Mouse (Mus musculus): ENCODE data around the gene Fam19a4. TPM values are rescaled to one million over a fixed set of nuclear protein-coding genes. Genes with fewer than 3 reads are reported as not detected.
"Not testable (repeated sequence)": the region's sequence is repeated elsewhere in the genome, so short reads cannot be mapped to it uniquely, and the experiment has no call there.

Fam19a4 gene
- polyA plus RNA-seq, 1 experiment = not detected

DNA sequence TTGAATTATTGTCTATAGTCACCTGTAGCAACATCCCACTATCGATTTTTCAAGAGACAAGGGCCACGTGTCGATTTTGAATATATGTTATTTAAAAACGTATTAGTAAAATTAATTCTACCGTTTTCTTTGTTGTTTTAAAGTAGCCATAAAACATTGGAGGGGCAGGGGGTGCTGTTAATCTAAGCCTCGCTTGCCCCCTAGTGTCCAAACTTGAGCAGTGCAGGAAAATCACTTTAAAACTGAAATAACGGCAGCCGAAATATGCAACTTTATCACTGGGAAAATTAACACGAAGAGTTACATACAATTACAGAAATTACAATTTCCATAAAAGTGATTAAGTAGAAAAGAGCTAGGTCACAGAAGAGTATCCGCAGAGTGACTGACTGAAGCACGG is 55.2 kb downstream of the Fam19a4 start:
- TF ChIP-seq CTCF (IDR thresholded peaks at IDR 0.05; ENCODE audit: insufficient read depth, low read depth, low read length) = no peak
- no peak for TF ChIP-seq POLR2A (IDR thresholded peaks at IDR 0.05; ENCODE audit: insufficient read depth, low read depth, low read length)

DNA sequence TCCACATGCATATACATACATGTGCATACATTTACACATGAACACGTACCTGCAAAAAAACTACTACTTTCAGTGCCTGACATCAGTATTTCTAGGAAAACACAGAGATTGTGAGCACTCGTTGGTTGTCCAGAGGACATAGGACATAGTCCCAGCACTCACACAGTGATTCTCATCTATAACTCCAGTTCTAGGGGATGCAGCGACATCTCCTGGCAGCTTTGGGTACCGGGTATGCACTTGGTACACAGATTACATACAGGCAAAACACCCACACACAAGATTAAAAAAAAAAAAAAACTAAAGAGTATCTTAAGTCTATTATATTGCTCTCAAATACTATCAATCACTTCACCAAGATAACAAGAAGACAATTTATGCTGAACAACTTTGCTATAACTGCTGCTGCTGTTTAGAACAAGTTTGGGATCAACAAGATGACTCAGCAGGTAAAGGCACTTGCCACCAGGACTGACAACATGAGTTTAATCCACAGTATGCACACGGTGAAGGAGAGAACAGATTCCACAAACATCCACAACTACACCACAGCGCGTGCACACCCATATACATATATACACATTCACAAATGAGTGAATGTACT is 64.6 kb downstream of the Fam19a4 start:
- Histone ChIP-seq H3K27ac (ENCODE audit: insufficient read depth, low read depth, low read length) (no peak overlapping the region), H3K4me1 (ENCODE audit: control insufficient read depth, insufficient read depth, low read length) (no peaks in the 10 kb centered on the region), H3K4me3 (ENCODE audit: insufficient read depth, low read depth, low read length) (no peak overlapping the region)
- whole genome bisulfite sequencing = 94% methylated on average over 7 of the region's 7 CpGs
- TF ChIP-seq POLR2A (IDR thresholded peaks at IDR 0.05; ENCODE audit: insufficient read depth, low read depth, low read length) = no peak
- TF ChIP-seq CTCF (IDR thresholded peaks at IDR 0.05; ENCODE audit: insufficient read depth, low read depth, low read length) = no peak

More for the DNA sequence above, 55.2 kb downstream of the Fam19a4 start:
- H3K4me3 ChIP-seq (ENCODE audit: insufficient read depth, low read depth, low read length) = no peak overlapping the region
- WGBS = 13% methylated on average over 11 of the region's 11 CpGs
- H3K4me1 ChIP-seq (ENCODE audit: control insufficient read depth, insufficient read depth, low read length) = no peaks in the 10 kb centered on the region
- no peak overlapping the region for H3K27ac ChIP-seq (ENCODE audit: insufficient read depth, low read depth, low read length)

DNA sequence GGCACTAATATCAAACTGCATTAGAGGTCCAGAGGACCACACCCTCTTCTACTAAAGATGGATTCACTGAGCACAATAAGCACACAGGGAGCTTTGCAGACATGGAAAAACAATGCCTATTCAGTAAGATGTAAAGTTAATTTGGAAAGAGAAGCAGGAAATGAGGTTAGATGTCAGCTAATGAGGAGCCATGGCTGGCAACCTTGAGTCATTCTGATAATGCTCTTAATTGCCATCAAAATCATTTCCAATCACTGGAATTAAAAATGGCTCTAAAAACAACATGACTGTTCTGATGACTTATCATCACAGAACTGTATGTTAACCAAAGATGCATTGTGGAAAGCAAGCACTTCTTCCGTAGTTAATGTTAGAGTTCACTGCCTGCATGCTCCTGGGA is 68.5 kb downstream of the Fam19a4 start:
- H3K27ac ChIP-seq (ENCODE audit: insufficient read depth, low read depth, low read length) = no peak overlapping the region
- TF ChIP-seq POLR2A (IDR thresholded peaks at IDR 0.05; ENCODE audit: insufficient read depth, low read depth, low read length) = no peak
- TF ChIP-seq CTCF (IDR thresholded peaks at IDR 0.05; ENCODE audit: insufficient read depth, low read depth, low read length) = no peak
- 89% methylated on average over 1 of the region's 1 CpGs for WGBS
- no peak overlapping the region for H3K4me3 ChIP-seq (ENCODE audit: insufficient read depth, low read depth, low read length)
- no peaks in the 10 kb centered on the region for H3K4me1 ChIP-seq (ENCODE audit: control insufficient read depth, insufficient read depth, low read length)

DNA sequence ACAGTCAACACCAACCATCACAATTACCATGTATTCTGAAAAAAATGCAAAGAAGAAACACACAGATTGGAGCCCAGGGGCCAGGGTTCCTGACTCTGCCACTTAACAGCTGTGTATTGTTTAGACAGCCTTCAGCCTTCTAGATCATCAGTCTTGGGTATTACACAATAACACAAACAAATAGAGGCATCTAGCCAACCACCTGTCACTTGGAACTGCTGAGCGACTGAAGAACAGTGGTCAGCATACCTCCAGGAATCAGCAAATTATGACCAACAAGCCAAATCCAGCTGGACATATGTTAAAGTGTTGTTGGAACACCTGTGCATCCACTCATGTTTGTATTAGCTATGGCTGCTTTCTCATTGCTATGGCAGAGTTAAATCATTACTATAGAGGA is 82.7 kb downstream of the Fam19a4 start:
- TF ChIP-seq CTCF (IDR thresholded peaks at IDR 0.05; ENCODE audit: insufficient read depth, low read depth, low read length) (no peak), POLR2A (IDR thresholded peaks at IDR 0.05; ENCODE audit: insufficient read depth, low read depth, low read length) (no peak)
- H3K27ac ChIP-seq (ENCODE audit: insufficient read depth, low read depth, low read length) = no peak overlapping the region
- H3K4me3 ChIP-seq (ENCODE audit: insufficient read depth, low read depth, low read length) = no peak overlapping the region
- WGBS = 88% methylated on average over 1 of the region's 1 CpGs
- H3K4me1 ChIP-seq (ENCODE audit: control insufficient read depth, insufficient read depth, low read length) = no peaks in the 10 kb centered on the region

DNA sequence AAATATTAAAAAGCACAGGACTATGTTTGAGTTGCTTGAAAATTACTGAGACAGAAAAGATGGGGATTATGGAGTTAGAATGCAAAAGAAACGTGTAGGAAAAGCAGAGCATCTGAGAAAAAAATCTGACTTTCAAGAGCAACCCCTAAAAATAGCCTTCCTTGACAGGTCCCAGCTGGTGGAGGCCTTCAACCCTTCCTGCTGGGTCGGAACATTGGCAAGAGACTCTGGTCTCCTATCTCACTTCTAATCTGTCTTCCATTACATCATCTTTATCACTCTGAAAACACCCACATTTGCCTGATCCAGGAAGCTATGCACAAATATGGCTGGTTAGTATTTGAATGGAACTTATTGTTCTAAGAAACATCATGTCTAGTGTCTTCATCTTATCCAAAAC is 115.4 kb downstream of the Fam19a4 start:
- no peaks in the 10 kb centered on the region for H3K4me1 ChIP-seq (ENCODE audit: control insufficient read depth, insufficient read depth, low read length)
- no peak overlapping the region for H3K4me3 ChIP-seq (ENCODE audit: insufficient read depth, low read depth, low read length)
- 75% methylated on average over 2 of the region's 2 CpGs for WGBS
- no peak overlapping the region for H3K27ac ChIP-seq (ENCODE audit: insufficient read depth, low read depth, low read length)
- no peak for TF ChIP-seq CTCF (IDR thresholded peaks at IDR 0.05; ENCODE audit: insufficient read depth, low read depth, low read length)
- TF ChIP-seq POLR2A (IDR thresholded peaks at IDR 0.05; ENCODE audit: insufficient read depth, low read depth, low read length) = no peak

DNA sequence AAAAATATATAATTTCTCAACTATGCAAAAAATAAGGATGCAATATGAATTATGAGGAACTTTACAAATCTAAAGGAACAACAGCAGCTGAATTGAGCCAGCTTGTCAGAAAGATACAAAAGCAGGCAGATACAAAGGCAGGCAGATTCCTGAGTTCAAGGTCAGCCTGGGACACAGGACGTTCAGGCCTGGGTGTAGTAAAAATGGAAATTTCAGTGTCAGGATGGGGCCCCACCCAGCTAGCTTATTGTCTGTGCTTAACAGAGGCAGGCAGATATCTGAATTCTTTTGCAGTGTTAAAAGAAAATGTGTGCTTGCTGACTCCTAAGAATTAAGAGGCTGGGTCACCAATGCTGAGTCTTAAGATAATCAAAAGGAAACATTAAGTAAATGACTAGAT is 124.4 kb downstream of the Fam19a4 start:
- 88% methylated on average over 1 of the region's 1 CpGs for WGBS
- Histone ChIP-seq H3K4me3 (ENCODE audit: insufficient read depth, low read depth, low read length) (no peak overlapping the region), H3K4me1 (ENCODE audit: control insufficient read depth, insufficient read depth, low read length) (no peaks in the 10 kb centered on the region), H3K27ac (ENCODE audit: insufficient read depth, low read depth, low read length) (no peak overlapping the region)
- TF ChIP-seq POLR2A (IDR thresholded peaks at IDR 0.05; ENCODE audit: insufficient read depth, low read depth, low read length) = no peak
- no peak for TF ChIP-seq CTCF (IDR thresholded peaks at IDR 0.05; ENCODE audit: insufficient read depth, low read depth, low read length)

DNA sequence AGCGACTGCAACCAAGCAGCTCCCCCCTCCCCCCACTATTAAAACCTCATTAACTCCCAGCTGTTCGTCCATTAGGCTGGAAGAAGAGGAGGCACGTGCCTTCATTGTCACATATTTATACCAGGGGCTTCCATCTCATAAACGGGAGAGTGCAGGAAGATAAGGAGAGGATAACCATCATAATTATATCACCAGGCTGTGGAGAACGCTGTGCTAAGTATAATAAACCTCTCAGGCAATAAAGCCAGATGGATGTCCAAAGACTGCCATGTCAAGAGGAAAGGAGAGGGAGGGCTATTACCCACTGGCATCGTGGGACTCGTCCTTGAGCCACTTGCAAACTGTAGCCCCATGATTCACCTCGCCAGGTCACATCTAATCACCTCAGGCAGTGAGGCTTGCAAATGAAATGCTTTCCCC is 151.1 kb downstream of the Fam19a4 start:
- no peak overlapping the region for H3K4me3 ChIP-seq (ENCODE audit: insufficient read depth, low read depth, low read length)
- WGBS = 48% methylated on average over 8 of the region's 8 CpGs
- H3K4me1 ChIP-seq (ENCODE audit: control insufficient read depth, insufficient read depth, low read length) = no peaks in the 10 kb centered on the region
- no peak overlapping the region for H3K27ac ChIP-seq (ENCODE audit: insufficient read depth, low read depth, low read length)
- no peak for TF ChIP-seq CTCF (IDR thresholded peaks at IDR 0.05; ENCODE audit: insufficient read depth, low read depth, low read length)
- no peak for TF ChIP-seq POLR2A (IDR thresholded peaks at IDR 0.05; ENCODE audit: insufficient read depth, low read depth, low read length)

DNA sequence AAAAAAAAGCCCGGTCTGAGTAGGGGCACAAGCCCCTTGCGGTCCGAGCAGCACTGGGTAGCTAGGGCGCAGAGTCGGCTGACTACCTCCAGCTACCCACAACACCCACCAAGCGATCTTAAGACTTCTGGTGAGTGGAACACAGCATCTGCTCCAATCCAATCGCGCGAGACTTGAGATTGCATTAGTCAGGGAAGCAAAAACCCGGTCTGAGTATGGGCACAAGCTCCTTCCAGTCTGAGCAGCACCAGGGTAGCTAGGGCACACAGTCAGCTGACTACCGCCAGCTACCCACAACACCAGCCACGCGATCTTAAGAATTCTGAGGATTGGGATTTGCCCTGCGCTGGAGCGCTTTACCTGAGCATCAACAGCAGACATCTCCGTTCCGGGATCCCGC is 183.1 kb downstream of the Fam19a4 start:
- 95% methylated on average over 18 of the region's 18 CpGs for WGBS
- H3K27ac ChIP-seq (ENCODE audit: insufficient read depth, low read depth, low read length); H3K4me3 ChIP-seq (ENCODE audit: insufficient read depth, low read depth, low read length); H3K4me1 ChIP-seq (ENCODE audit: control insufficient read depth, insufficient read depth, low read length): not testable (repeated sequence)

DNA sequence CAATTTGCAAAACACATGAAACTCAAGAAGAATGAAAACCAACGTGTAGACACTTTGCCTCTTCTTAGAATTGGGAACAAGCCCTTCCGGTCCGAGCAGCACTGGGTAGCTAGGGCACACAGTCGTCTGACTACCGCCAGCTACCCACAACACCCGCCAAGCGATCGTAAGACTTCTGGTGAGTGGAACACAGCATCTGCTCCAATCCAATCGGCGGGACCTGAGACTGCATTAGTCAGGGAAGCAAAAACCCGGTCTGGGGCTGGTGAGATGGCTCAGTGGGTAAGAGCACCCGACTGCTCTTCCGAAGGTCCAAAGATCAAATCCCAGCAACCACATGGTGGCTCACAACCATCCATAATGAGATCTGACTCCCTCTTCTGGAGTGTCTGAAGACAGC is 183.6 kb downstream of the Fam19a4 start:
- WGBS = 94% methylated on average over 13 of the region's 13 CpGs
- not testable (repeated sequence) for H3K4me1 ChIP-seq (ENCODE audit: control insufficient read depth, insufficient read depth, low read length); H3K4me3 ChIP-seq (ENCODE audit: insufficient read depth, low read depth, low read length); H3K27ac ChIP-seq (ENCODE audit: insufficient read depth, low read depth, low read length)

DNA sequence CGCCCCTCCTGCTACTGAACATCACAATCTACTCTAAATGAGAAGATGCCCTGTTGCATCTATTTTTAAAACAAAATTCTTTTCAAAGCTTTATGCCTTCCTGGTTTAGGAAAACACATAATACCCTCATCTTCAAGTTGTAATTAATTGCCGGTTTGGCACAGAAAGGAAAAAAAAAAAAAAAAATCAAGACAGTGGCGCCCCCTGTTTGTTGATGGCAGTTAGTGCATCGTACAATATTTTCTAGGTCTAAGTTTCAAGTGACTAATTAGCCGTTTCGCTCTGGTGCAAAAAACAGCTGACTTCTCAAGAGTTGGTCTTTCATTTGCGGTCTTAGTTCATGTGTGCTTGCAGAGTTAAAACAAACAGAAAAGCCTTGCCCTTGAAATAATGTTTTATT is 207.1 kb downstream of the Fam19a4 start:
- WGBS = 55% methylated on average over 7 of the region's 7 CpGs

More for the DNA sequence above, 207.1 kb downstream of the Fam19a4 start:
- TF ChIP-seq POLR2A (IDR thresholded peaks at IDR 0.05; ENCODE audit: insufficient read depth, low read depth, low read length) (no peak), CTCF (IDR thresholded peaks at IDR 0.05; ENCODE audit: insufficient read depth, low read depth, low read length) (no peak)
- 0 out of 2 replicates have a peak, but pooled peaks cover 2% of the 10 kb centered on the region for H3K4me1 ChIP-seq (ENCODE audit: control insufficient read depth, insufficient read depth, low read length)
- no peak overlapping the region for H3K4me3 ChIP-seq (ENCODE audit: insufficient read depth, low read depth, low read length)
- no peak overlapping the region for H3K27ac ChIP-seq (ENCODE audit: insufficient read depth, low read depth, low read length)

Measured in olfactory bulb, adult 2 months (tissue).